Mouse (Mus musculus) kidney, adult 18-20 months (tissue): ENCODE measurements around the gene Mag.

Experiments used
- DNase-seq: peaks from one replicate; pipeline ENCODE4 v3.0.0; 2021

Mag gene

DNA sequence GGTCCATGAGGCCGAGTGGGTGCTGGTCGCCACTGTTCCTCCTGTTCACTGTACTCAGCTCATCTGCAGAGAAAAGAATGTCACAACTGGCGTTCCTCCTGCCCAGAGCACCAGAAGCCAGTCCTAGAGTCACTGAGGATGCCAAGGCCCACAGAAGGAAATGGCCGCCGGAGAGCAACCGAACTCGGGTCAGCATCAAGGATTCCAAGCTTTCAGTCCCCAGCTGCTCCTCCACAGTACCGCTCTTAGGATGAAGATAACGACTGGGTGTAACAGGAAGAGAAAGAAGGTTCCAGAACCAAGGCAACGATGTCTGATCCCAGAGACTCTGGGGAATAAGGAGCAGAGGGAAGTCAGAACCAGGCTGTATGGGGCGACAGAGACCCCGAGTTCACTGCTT lies 53.2 kb downstream of the Mag start, which contains the start of gene Ffar1:
Ffar1 (minus strand) TSS at position 101 of the 400 bp plus-strand sequence.
- no peak for DNase-seq

DNA sequence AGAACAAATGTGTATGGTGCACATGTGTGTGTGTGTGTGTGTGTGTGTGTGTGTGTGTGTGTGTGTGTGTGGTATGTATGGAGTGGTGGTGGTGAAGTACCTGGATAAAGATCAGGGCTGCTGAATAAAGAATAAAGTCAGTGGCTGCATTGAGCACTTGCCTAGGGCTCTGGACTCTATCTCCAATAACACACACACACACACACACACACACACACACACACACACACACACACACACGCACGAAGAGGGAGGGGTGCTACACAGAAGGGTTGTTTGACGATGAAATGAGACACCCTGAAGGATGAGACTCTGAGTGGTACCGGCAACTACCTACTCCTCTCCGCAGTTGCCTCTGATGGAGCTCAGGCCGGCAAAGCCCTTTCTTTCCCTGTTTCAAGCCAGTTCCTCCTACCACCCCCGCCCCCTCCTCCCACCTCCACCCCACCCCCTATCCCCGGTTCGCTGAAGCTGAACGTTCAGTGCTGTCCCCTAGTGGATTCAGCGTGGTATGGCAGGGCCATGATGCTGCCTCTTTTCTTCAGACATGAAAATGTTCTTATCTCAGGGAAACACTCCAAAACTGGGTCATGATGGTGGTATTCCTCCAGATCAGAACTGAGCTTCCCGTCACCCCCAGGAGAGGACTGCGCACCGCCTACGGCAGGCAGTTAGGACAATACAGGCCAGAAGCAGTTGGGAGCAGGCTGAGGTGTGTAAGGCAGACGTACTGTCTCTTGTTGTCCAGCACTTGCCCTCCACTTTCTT lies 54.9 kb downstream of the Mag start:
- DNase-seq, result peak; percentile 51

DNA sequence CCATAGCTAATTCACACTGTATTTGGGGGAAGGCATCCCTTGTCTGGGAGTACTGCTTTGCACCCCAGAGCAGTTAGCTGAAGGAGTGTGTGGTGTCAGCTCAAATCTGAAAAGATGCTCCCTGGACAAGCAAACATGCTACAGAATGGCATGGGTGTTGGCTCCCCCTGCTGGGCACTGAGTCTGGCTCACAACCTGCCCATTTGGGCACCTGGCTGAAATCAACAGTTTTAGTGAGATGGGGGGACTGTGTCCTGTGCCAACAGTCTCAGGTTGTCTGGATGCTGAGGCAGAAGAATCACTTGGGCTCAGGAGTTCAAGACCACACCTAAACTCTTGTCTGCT lies 55.4 kb downstream of the Mag start:
- peak; percentile 79 for DNase-seq

DNA sequence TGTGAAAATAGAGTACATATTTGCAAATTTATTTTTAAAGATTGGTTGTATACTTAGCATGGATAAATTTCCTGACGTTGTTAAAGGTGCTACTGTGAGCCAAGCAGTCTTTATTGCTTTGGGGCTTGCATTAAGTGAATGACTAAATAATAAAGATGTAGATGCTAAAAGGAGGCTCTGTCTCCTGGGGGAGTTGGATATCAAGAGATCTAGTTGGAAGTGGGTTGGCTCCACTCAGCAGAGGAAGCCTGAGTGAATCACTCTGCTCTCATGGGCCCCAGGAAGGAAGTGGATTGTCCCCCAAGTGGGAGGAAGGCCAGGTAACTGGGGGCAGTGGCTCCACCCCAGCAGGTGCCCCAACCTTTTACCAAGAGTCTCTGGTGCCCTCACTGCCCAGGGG lies 56.9 kb downstream of the Mag start:
- no peak for DNase-seq

DNA sequence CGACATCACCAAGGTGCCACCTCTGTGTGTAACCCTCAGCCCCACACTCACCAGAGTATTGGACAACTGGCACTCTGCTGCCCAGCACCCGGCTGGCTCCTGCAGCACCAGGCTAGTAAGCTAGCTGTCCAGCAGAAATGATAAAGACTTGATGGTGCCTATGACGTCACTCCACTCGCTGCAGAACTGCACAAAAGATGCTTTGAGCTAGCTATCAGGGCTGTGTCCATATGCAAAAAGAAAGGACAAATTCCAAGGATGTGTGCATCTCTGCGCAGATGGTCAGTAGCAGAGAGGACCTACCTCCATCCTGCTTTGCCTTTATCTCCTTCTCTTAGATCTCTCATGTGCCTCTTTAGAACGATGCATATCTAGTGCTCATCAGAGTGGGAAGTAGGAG lies 58.6 kb downstream of the Mag start, which contains the start of gene Ffar3:
Ffar3 (minus strand) TSS at position 101 of the 400 bp plus-strand sequence.
- no peak for DNase-seq

DNA sequence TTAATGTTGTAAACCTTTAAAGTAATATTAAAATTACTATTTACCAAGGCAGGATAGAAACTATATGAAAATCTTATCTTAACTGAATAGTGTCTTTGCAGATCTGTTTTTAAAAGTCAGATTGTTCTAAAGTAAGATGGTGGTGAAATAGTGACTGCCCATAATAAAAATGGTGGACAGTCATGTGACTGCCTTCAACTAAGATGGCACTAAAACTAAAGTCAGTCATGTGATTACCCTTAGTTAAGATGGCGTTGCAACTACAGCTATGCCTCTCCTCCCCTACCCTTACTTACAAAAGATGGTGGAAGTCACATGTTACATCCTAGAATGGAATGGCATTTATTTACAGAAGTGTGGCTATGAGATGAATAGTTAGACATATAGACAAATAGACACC lies 63.3 kb downstream of the Mag start:
- DNase-seq, result no peak
